Mouse (Mus musculus): ENCODE data around the gene Plekhg3.

GRCm38 (mm10) chr12:76531986-76532925, 1.6 kb downstream of the Plekhg3 start:
- TF ChIP-seq CTCF (IDR thresholded peaks at IDR 0.05) (no peak), EP300 (IDR thresholded peaks at IDR 0.05) (no peak)
